Mouse (Mus musculus) ovary, postnatal 36 days (tissue): ENCODE measurements around the gene Tmem270.
"Not testable (repeated sequence)": the region's sequence is repeated elsewhere in the genome, so short reads cannot be mapped to it uniquely, and the experiment has no call there.

Source experiments
- DNase-seq: peaks from one replicate; pipeline ENCODE4 v3.0.0; 2022; ENCODE audit warnings: low spot score, mixed read lengths

The Tmem270 gene

DNA sequence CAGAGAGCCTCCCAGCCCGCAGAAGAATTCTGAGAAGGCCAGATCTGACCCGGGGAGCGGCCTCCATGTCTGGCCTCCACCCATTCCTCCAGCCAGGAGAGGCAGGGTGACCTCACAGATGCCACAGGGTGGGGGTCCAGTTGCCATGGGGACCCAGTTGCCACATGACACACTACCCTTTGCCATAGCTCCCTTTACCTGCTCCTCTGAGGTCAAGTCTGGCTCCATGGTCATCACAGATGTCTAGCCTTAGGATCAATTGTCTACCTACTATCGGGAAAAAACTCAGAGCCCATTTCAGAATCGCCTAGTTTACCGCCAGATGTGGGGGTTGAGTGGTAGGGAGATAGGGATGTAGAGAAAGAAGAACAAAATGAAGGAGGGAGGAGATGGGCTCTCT, at the start of gene Tmem270:
Tmem270 (minus strand) TSS at position 101 of the 400 bp plus-strand sequence.
- no peak for DNase-seq

DNA sequence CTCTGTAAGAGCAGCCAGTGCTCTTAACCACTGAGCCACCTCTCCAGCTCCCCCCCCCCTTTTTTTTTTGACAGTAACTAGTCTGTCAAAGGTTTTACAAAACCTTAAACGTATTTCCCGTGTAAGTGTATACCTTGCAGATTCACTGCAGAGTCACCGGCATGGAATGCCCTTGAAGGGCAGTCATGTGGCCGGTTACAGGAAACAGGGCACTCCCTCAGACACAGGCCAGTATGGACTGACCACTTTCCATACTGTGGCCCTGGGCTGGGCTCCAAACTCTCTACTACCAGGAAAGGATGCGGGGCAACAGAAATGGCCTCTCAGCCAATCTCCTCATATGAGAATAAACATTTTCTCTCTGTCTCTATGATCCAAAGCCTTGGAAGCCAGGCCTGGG, 49.0 kb upstream of the Tmem270 start:
- DNase-seq = no peak

DNA sequence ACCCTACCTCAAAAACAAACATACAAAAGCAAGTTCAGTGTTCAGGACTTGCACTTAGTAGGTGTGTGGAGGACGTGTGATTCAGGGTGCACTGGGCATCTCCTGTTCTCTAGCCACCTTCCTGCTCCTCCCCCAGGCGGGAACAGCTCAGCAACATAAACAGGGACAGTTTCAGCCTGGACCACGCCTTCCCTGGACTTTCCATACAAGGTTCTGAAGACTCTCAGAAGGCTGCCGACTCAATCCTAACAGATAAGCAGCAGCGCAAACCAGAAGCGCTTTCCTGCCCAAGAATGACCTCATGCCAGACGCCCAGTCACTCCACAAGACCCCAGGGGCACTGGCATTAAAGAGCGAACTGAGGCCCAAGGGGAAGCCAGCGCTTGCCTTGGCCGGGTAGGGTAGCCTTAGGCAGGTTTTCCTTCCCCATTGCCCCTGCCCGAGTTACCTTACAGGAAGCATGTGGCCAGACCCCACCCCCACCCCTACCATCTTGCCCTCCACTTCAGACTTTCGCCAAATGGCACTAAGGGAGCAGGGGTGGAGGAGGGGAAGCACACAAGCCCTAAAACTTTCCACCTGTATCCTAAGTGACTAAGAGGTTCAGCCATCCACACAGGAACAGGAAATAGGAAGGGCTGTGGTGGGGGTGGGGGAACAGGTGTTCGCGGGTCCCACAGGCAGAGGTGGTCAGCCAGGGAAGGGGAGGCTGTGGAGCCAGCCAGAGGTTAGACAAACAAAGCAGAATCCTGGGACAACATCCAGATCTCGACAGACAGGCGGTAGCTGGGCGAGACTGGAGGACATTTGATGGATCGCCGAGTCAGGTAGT, 44.7 kb upstream of the Tmem270 start:
- DNase-seq = no peak

DNA sequence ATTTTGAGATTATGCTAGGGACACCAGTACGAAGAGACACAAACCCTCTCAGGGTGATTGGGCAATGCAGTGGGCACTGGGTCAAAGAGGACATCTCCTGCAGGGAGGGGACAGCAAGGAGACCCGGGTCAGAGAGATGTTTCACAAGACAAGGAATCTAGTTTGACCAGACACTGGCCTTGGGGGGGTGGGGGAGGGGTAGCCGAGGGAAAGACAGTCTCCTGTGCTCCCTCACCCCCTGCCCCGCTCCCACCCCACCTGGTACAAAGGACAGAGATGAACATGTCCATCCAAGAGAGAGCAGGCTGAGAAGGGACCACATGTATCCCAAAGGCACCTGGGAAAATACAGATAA, 41.5 kb upstream of the Tmem270 start:
- no peak for DNase-seq

DNA sequence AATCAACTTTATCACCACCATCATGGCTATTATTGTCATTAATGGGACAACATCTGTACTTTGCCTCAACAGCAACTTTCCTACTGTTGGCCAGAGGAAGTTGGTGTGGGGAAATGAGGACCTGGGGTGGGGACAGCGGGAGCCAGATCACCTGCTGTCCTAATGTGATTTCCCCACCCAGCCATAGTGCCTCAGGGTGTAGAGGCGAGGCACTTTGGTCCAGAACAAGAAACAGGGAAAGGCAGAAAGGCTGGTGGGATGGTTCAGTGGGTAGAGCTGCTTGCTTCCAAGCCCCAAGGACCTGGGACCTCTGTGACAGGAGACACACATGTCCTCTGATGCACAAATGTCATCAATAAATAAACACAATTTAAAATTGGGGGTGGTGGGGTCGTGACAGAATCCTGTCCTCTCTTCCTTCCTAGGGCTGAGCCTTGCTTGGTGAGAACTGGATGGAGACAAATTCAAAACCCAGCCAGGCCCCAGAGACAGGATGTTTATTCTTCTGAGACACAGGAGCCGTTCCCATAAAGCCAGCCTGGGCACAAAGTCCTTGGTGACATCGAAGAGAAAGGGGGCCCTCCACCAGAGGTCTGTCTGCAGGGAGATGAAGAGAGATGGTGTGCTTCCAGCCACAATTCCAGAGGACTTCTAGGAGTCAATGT, 41.0 kb upstream of the Tmem270 start:
- DNase-seq = no peak

DNA sequence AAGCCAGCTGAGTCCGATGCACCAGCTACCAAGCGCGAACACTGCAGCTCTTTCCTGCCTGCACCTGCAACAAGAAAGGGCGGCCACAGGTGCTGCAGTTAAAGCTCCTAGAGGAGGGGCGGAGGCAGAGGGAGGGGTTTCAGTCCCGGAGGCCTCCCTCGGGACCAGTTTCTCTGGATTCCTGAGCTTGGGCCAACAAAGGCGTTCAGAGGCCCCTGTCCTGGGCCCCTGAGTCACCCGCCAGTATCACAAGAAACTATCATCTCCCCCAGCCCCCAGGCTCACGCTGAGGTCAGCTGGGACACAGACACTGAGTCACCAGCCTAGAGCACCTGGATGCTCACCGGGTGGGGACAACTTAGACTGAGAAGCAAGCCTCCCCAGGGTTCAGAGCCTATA, 40.3 kb upstream of the Tmem270 start, which contains the start of gene Cldn4:
Cldn4 (minus strand) TSS at position 78 of the 399 bp plus-strand sequence.
- no peak for DNase-seq

DNA sequence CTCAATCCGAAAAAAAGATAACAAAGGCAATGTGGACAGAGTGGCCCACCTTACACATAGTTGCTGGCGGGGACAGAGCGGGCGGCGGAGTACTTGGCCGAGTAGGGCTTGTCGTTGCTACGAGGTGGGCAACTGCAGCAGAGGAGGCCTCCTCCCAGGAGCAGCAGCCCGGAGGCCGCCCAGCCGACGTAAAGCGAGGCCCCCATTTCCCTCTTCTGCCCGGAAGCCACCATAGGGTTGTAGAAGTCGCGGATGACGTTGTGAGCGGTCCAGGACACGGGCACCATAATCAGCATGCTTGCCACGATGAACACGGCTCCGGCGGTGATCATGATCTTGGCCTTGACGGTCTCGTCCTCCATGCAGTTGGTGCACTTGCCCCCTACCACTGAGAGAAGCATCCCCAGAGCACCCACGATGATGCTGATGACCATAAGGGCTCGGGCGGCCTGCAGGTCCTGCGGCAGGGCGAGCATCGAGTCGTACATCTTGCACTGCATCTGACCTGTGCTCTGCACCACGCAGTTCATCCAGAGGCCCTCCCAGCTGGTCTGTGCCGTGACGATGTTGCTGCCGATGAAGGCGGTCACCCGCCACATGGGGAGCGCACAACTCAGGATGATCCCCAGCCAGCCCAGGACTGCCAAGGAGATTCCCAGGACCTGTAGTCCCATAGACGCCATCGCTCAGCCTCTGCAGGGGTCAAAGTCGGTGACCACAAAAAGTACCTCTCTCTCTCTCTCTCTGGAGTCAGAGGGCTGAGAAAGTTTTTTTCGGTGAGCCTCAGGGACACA, 39.7 kb upstream of the Tmem270 start:
- DNase-seq = no peak

DNA sequence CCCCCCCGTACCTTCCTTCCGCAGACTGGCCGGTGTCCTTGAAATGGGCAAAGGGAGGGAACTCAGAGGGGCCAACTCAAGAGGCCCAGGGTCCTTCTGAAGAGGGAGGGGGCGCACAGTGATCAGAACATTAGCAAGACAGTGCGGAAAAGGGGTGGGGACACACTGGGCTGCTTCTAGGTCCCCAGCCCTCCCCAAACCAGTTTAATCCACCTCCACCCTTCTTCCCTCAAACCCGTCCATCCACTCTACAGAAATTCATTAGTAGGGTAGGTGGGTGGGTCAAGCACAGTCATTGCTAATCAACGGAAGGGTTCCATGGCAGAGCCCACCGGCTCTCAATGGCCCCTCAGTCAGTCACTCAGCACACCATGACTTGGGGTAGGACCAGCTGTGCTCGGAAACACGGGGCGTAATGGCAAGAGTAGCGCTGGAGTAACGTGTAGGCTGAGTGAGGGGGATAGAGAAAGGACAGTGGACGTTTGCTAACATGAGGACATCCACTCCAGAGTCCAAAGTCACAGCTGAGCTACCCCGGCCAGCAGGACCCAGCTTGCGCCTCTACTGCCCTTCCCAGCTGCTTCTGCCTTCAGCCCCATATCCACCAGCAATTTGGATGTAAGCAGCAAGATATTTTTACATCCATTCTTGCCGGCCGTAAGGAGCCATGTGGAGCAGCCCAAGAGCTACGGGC, 38.9 kb upstream of the Tmem270 start:
- no peak for DNase-seq

DNA sequence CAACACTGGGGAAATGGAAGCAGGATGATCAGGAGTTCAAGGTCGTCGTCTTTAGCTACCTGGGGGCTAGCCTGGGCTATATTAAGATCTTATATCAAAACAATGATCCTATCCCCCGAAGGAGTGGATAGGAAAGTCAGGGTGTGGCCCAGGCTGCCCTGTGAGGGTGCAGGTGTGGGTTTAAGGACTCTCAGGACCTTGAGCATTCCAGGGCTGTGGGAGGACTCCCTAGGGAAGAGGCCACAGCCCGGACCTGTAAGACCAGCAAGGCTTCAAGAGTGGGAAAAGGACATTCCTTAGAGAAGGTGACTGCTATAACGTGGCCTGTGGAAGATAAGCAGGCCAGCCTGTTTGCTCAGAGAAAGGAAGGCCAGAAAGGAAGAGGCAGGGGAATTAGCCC, 37.6 kb upstream of the Tmem270 start:
- no peak for DNase-seq

DNA sequence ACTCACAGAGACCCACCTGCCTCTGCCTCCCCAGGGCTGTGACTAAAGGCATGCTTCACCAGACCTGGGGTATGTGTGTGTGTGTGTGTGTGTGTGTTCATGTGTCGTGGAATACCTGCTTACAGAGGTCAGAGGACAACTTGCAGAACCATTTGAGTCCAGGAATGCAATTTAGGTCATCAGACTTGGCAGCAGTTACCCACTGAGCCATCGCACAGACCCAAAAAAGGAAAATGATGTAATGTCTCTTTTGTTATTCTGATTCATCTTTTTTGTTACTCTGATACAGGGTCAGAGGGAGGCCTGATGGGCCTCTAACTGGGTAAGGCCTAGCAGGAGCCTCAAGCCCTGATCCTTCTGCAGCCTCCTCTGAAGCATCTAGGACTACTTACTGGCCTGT, 36.2 kb upstream of the Tmem270 start:
- no peak for DNase-seq

DNA sequence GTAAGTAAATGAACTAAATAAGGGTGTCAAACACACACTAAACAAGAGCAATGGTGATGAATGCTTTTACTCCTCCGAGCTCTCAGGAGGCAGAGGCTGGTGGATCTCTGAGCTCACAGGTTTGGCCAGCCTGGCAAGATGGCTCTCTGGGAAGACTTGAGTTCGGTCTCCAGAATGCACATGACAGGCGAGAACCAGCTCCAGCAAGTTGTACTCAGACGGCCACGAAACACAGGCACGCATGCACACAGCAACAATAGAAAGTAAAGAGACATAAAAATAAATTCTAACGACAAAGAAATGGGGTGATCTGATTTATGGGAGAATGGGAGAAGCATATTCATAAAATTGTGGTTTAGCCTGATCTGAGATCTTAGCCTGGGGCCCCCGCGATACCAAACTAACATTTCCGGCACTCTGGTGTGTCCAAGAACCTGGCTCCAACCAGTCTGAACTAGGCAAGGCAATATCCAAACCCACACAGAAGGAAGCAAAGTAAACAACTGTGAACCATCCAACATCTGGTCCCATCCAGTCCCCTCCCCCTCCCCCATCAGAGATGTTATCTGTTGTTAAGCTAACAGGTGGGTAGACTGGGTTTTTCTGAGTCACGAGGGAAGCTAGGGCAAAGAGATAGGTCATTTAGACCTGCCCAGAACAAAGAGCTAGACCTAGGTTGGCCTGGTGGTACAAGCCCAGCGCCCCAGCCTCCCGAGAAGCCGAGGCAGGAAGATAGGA, 35.1 kb upstream of the Tmem270 start:
- DNase-seq = no peak

DNA sequence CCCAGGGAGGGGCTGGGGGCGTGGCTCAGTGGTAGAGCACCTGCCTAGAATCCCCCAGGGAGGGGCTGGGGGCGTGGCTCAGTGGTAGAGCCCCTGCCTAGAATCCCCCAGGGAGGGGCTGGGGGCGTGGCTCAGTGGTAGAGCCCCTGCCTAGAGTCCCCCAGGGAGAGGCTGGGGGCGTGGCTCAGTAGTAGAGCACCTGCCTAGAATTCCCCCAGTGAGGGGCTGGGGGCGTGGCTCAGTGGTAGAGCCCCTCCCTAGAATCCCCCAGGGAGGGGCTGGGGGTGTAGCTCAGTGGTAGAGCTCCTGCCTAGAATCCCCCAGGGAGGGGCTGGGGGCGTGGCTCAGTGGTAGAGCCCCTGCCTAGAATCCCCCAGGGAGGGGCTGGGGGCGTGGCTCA, 33.0 kb upstream of the Tmem270 start:
- DNase-seq = not testable (repeated sequence)

DNA sequence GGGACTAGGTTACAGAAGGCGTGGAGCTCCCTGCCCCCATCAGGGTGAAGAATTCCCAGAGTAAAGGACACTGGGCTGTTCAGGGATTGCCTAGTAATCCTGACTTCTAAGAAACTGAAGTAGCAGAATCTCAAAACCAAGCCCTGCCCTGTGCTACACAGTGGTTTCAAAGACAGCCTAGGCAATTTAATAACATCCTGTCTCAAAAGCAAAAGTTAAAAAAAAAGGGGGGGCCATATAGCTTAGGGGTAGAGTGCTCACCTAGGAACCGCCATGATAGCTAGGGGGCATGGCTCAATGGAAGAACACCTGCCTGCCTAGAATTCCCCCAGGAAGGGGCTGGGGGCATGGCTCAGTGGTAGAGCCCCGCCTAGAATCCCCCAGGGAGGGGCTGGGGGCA, 32.5 kb upstream of the Tmem270 start:
- DNase-seq = no peak

DNA sequence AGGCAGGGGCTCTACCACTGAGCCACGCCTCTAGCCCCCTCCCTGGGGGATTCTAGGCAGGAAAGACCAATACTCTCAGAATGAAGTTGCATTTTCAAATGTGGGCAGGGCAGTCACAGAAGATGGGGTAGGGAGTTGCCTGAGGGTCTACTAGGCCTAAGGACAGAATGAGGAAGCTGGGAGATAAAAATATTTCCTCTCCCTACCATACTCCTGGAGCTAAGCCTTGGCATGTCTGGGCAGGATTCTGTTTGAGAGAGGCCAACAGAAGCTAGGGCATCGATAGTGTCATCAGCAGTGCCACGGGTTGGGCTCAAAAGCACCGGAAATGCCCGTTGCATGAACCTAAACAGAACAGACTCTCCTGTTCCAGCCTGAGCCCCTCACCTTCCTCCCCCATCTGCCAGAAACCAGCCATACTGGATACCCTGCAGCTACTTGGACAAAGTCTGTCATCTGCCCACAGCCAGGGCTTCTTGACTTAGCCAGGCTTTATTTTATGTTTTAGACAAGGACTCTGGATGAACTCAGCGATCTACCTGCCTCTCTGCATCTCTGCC, 30.2 kb upstream of the Tmem270 start:
- no peak for DNase-seq

DNA sequence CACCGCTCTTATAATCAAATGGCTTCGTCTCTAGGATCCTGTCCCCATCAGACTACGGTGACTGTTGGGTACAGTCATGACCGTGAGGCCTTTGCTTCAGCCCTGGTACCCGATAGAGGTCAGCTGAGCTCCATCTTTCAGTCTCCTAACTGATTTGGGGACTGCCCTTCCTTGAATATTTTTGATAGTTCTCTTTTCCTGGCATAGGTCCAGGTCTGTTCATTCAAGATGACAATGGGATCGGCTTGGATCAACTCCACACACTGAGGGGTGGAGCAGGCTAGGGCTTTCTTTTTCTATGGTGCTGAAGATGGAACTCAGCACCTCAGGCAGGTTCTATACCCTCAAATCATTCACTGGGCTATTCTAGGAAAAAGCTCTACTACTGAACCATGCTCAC, 29.5 kb upstream of the Tmem270 start:
- DNase-seq = no peak

DNA sequence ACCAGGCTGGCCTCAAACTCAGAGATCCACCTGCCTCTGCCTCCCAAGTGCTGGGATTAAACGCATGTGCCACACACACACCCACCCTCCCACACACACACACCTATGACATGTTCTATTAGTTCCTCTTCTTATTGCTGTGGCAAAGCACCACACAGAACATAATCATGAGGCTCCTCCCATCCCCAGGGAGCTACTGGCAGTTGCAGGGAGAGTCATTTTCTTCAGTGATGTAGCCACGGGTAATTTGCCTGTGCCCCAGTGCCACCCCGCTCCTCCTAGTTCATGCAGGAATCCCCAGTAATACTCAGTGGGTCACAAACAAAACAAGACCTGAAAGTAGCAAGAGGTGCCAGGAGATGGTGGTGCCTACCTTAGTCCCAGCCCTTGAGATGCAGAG, 28.1 kb upstream of the Tmem270 start:
- no peak for DNase-seq

DNA sequence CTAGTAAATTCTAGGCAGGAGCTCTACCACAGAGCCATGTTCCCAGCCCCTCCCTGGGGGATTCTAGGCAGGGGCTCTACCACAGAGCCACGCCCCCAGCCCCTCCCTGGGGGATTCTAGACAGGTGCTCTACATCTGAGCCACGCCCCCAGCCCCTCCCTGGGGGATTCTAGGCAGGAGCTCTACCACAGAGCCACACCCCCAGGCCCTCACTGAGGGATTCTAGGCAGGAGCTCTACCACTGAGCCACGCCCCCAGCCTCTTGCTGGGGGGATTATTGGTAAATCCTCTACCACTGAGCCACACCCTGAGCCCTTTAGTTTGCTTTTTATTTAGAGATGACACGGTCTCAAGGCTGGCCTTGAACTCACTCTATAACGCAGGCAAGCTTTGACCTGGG, 27.2 kb upstream of the Tmem270 start:
- DNase-seq = not testable (repeated sequence)

DNA sequence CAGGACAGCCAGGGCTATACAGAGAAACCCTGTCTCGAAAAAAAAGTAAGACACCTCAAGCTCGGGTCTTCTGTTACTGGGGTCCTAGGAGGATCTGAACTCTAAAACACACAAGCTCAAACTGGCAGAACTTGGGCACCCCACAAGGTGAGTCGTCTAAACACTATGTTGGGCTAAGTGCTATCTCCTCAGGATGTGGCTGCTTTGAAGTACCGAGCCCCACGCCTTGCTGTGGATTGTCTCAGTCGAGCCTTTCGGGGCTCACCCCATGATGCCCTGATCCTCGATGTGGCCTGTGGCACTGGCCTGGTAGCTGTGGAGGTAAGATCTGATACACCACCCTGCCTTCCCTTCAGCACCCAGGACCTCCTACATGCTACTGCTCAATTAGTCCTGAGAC, 26.7 kb upstream of the Tmem270 start:
- no peak for DNase-seq

DNA sequence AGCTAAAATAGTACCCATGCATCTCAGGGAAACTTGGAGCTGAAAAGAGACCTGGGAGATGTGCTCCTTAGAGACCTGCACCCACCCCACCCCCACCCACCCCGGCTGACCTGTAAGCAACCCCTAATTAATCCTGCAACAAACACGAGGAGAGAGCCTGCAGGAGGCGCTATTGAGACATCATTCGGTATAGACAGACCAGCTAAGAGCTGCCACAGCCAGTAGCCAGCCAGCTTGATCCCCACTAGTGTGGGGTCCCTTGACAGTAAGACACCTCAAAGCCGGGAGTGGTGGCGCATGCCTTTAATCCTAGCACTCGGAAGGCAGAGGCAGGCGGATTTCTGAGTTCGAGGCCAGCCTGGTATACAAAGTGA, 26.4 kb upstream of the Tmem270 start:
- DNase-seq = peak; percentile 45

DNA sequence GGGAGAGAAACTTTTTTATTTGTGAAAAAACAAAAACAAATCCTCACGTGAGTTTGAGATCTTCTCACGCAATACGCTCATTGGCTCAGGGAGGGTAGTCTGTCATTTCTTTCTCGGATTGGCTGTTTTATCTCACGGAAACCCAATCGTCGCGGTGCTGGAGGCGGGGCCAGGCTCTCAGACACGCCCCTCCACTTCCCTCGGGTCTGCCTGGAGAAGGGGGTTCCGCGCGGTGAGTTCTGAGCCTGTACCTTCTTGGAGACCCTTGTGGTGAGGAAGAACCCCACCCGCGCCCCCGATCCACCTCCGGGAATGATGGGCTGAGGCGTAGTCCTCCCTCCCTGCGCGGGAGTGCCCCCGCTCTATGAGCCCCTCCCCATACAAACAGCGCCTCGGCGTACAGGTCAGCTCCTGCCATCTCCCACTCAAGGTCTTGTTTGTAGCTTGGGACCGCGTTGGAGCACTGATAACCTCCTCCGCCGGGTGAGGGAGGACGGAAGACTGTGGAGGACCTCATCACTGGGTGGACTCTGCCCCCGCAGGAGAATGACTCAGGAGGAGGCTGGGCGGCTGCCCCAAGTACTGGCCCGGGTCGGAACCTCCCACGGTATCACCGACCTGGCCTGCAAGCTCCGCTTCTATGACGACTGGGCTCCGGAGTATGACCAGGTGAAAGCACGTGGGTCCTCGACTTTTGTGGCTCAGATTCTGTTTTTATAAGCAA, 25.8 kb upstream of the Tmem270 start, which contains the start of gene Mettl27:
Mettl27 (plus strand) TSS at position 190 of the 724 bp plus-strand sequence.
- peak; percentile 88 for DNase-seq
